8 mouse cellular contexts compared by ENCODE assay signal in genomic region chr11:52129621-52130450, GRCm38 (mm10). TPM values are rescaled to one million over a fixed set of nuclear protein-coding genes. Genes with fewer than 3 reads are reported as not detected.
DNase-seq lines count a peak whose midpoint lies in the region; ATAC-seq and TF ChIP-seq lines count a peak whose summit lies in the region.

No protein-coding gene starts in this region.

- no peak for TF ChIP-seq POLR2A in myocyte (IDR thresholded peaks at IDR 0.05; ENCODE audit: insufficient read length, low read depth)

- H3K27me3 ChIP-seq in hindbrain, embryonic 14.5 days (ENCODE audit: control insufficient read depth, insufficient read depth, low read length) = no peaks in the 10 kb centered on the region
- no peaks in the 10 kb centered on the region for H3K27me3 ChIP-seq in hindbrain, embryonic 12.5 days
- H3K27me3 ChIP-seq in embryonic facial prominence, embryonic 15.5 days = no peaks in the 10 kb centered on the region
- H3K27me3 ChIP-seq in myocyte (ENCODE audit: control insufficient read depth, insufficient read depth, insufficient read length) = no peaks in the 10 kb centered on the region
- no peaks in the 10 kb centered on the region for H3K27me3 ChIP-seq in liver, postnatal 0 days (ENCODE audit: insufficient read depth, low read length)

- no peak overlapping the region for H3K4me3 ChIP-seq in hindbrain, embryonic 14.5 days (replicated peaks; ENCODE audit: low read length)
- H3K4me3 ChIP-seq in hindbrain, embryonic 12.5 days = no peak overlapping the region
- no peak overlapping the region for H3K4me3 ChIP-seq in embryonic facial prominence, embryonic 15.5 days (replicated peaks)
- H3K4me3 ChIP-seq in myocyte = no peak overlapping the region
- H3K4me3 ChIP-seq in liver, postnatal 0 days (ENCODE audit: low read depth, low read length) = no peak overlapping the region

- no peak; the same call in 1 of the 2 replicates for ATAC-seq in hindbrain, embryonic 14.5 days (ENCODE audit: low FRiP score)
- no peak for ATAC-seq in hindbrain, embryonic 12.5 days (ENCODE audit: low FRiP score)
- no peak for ATAC-seq in embryonic facial prominence, embryonic 15.5 days (ENCODE audit: insufficient number of reproducible peaks, low FRiP score, low TSS enrichment, low read depth)
- ATAC-seq in liver, postnatal 0 days = no peak; the same call in 1 of the 2 replicates

- TF ChIP-seq EP300 in liver, postnatal 0 days (IDR thresholded peaks at IDR 0.05; ENCODE audit: low read depth) = no peak

- H3K9me3 ChIP-seq in hindbrain, embryonic 14.5 days (ENCODE audit: control insufficient read depth, low read length) = 0 out of 2 replicates have a peak, but pooled peaks cover 6% of the 10 kb centered on the region
- no peaks in the 10 kb centered on the region for H3K9me3 ChIP-seq in hindbrain, embryonic 12.5 days (replicated peaks)
- no peaks in the 10 kb centered on the region for H3K9me3 ChIP-seq in embryonic facial prominence, embryonic 15.5 days (replicated peaks)
- no peaks in the 10 kb centered on the region for H3K9me3 ChIP-seq in liver, postnatal 0 days (ENCODE audit: low read length)

- H3K36me3 ChIP-seq in hindbrain, embryonic 14.5 days (replicated peaks; ENCODE audit: control insufficient read depth, insufficient read depth) = peaks cover 14% of the 10 kb centered on the region
- peaks cover 13% of the 10 kb centered on the region; the same call in 1 of the 2 replicates for H3K36me3 ChIP-seq in hindbrain, embryonic 12.5 days
- H3K36me3 ChIP-seq in embryonic facial prominence, embryonic 15.5 days = peaks cover 8% of the 10 kb centered on the region
- peaks cover 2% of the 10 kb centered on the region for H3K36me3 ChIP-seq in myocyte (ENCODE audit: control insufficient read depth, insufficient read depth)
- peaks cover 8% of the 10 kb centered on the region for H3K36me3 ChIP-seq in liver, postnatal 0 days (replicated peaks; ENCODE audit: insufficient read depth, low read length)

- DNase-seq in hindbrain, embryonic 14.5 days (ENCODE audit: low spot score) = no peak
- peak; percentile 51 to 63 for DNase-seq in layer of hippocampus, adult 18-20 months (ENCODE audit: low spot score in 2 of 2)
- DNase-seq in ovary, postnatal 14 days (ENCODE audit: low spot score) = no peak
- no peak for DNase-seq in liver, postnatal 0 days
- DNase-seq in spleen, postnatal 36 days (ENCODE audit: low spot score in 2 of 2) = no peak

- no peaks in the 10 kb centered on the region for H3K4me1 ChIP-seq in hindbrain, embryonic 14.5 days (replicated peaks; ENCODE audit: control insufficient read depth, insufficient read depth, low read length)
- no peaks in the 10 kb centered on the region for H3K4me1 ChIP-seq in hindbrain, embryonic 12.5 days
- H3K4me1 ChIP-seq in embryonic facial prominence, embryonic 15.5 days = no peaks in the 10 kb centered on the region
- H3K4me1 ChIP-seq in liver, postnatal 0 days (ENCODE audit: insufficient read depth) = no peaks in the 10 kb centered on the region

- WGBS in hindbrain, embryonic 14.5 days = 72% methylated on average over 10 of the region's 10 CpGs
- 85% methylated on average over 10 of the region's 10 CpGs for WGBS in hindbrain, embryonic 12.5 days
- 63% methylated on average over 10 of the region's 10 CpGs for WGBS in embryonic facial prominence, embryonic 15.5 days
- 82% methylated on average over 10 of the region's 10 CpGs for WGBS in liver, postnatal 0 days (ENCODE audit: insufficient replicate concordance)

- H3K27ac ChIP-seq in hindbrain, embryonic 14.5 days = peak overlapping the region; percentile 48; the same call in 1 of the 2 replicates
- H3K27ac ChIP-seq in hindbrain, embryonic 12.5 days = no peak overlapping the region
- H3K27ac ChIP-seq in embryonic facial prominence, embryonic 15.5 days (replicated peaks) = peak overlapping the region; percentile 28; the same call in 1 of the 2 replicates
- no peak overlapping the region for H3K27ac ChIP-seq in liver, postnatal 0 days (ENCODE audit: low read depth)

- no peak overlapping the region for H3K4me2 ChIP-seq in hindbrain, embryonic 14.5 days (replicated peaks)
- no peak overlapping the region for H3K4me2 ChIP-seq in hindbrain, embryonic 12.5 days (replicated peaks)
- no peak overlapping the region for H3K4me2 ChIP-seq in embryonic facial prominence, embryonic 15.5 days (replicated peaks)
- no peak overlapping the region for H3K4me2 ChIP-seq in myocyte (ENCODE audit: low read depth)
- no peak overlapping the region for H3K4me2 ChIP-seq in liver, postnatal 0 days (ENCODE audit: low read depth, low read length)

- TF ChIP-seq CTCF in liver, postnatal 0 days (IDR thresholded peaks at IDR 0.05; ENCODE audit: low read depth) = no peak

- H3K9ac ChIP-seq in hindbrain, embryonic 14.5 days = no peak overlapping the region
- H3K9ac ChIP-seq in hindbrain, embryonic 12.5 days = no peak overlapping the region
- no peak overlapping the region for H3K9ac ChIP-seq in embryonic facial prominence, embryonic 15.5 days
- no peak overlapping the region for H3K9ac ChIP-seq in liver, postnatal 0 days (replicated peaks)

- no peak overlapping the region for H3ac ChIP-seq in myocyte (ENCODE audit: control insufficient read depth, insufficient read length)

- H3K79me2 ChIP-seq in myocyte (ENCODE audit: control insufficient read depth, insufficient read depth) = no peaks in the 10 kb centered on the region

TF ChIP-seq in myocyte, 11 proteins besides CTCF, POLR2A, EP300 and RAD21:
- peak; percentile 62 for TF ChIP-seq POLR2AphosphoS2 (IDR thresholded peaks at IDR 0.05; ENCODE audit: insufficient read length, low read depth)
- no peak for TF ChIP-seq USF1 (IDR thresholded peaks at IDR 0.05; ENCODE audit: low read depth)

RNA-seq across cellular contexts. Expression of gene Olfr1373, which starts 15.5 kb away (rescaled TPM):
- not detected in 2 replicates for polyA plus RNA-seq in hindbrain, embryonic 14.5 days (2014; fragmentation: Nextera tagmentation; extraction: Ambion mirVana)
- not detected in 2 replicates for polyA plus RNA-seq in hindbrain, embryonic 12.5 days (2016; fragmentation: Nextera tagmentation; extraction: Ambion mirVana)
- not detected in 2 replicates for polyA plus RNA-seq in embryonic facial prominence, embryonic 15.5 days (2015; fragmentation: Nextera tagmentation; extraction: Ambion mirVana)
- not detected for total RNA-seq in layer of hippocampus, adult 18-20 months (2021)
- polyA plus RNA-seq in myocyte (2012; fragmentation: generic; extraction: Trizol) = not detected
- polyA plus RNA-seq in liver, postnatal 0 days (2015; fragmentation: Nextera tagmentation; extraction: Ambion mirVana) = not detected in 2 replicates

RNA-seq across cellular contexts. Expression of gene Ppp2ca, which starts 31.4 kb away (rescaled TPM):
- 165 and 180 TPM in 2 replicates for polyA plus RNA-seq in hindbrain, embryonic 14.5 days (2014; fragmentation: Nextera tagmentation; extraction: Ambion mirVana)
- polyA plus RNA-seq in hindbrain, embryonic 12.5 days (2016; fragmentation: Nextera tagmentation; extraction: Ambion mirVana) = 123 and 126 TPM in 2 replicates
- 76.9 and 80.4 TPM in 2 replicates for polyA plus RNA-seq in embryonic facial prominence, embryonic 15.5 days (2015; fragmentation: Nextera tagmentation; extraction: Ambion mirVana)
- 100 to 1,000 TPM; 107 to 108 TPM for total RNA-seq in layer of hippocampus, adult 18-20 months (2021)
- polyA plus RNA-seq in myocyte (2012; fragmentation: generic; extraction: Trizol) = 56.4 TPM
- 23.2 and 24.3 TPM in 2 replicates for polyA plus RNA-seq in liver, postnatal 0 days (2015; fragmentation: Nextera tagmentation; extraction: Ambion mirVana)

Comparison
In these comparisons a context has a peak if more than half of its experiments do, and no peak if none do; other contexts are left out.
1. H3K27ac ChIP-seq: peak in hindbrain, embryonic 14.5 days (single experiment) and embryonic facial prominence, embryonic 15.5 days (single experiment); none in hindbrain, embryonic 12.5 days (single experiment) and liver, postnatal 0 days (single experiment).
2. DNase-seq: peak in layer of hippocampus, adult 18-20 months (2 of 2); none in hindbrain, embryonic 14.5 days (single experiment), ovary, postnatal 14 days (single experiment), liver, postnatal 0 days (single experiment) and spleen, postnatal 36 days (0 of 2).